Mouse (Mus musculus) CD8-positive naive resting alpha-beta T cell, adult 57 days (primary cell): Measurements from ENCODE around the gene Svs5. TPM values are rescaled to one million over a fixed set of nuclear protein-coding genes. Genes with fewer than 3 reads are reported as not detected.

Experiments used
- total RNA-seq: library from RNA; stranded (reverse); gene quantifications from one replicate; pipeline ENCODE4 v1.2.4, GENCODE M21; 2023

The Svs5 gene
- not detected for total RNA-seq

GRCm38 (mm10) chr2:164332440-164332839 is at the start of gene Svs5:
Svs5 (plus strand) TSS chr2:164332740.

GRCm38 (mm10) chr2:164288968-164289367 is 43.6 kb upstream of the Svs5 start, which contains the start of gene Svs3a:
Svs3a (plus strand) TSS chr2:164289268.

GRCm38 (mm10) chr2:164316451-164316850 is 16.1 kb upstream of the Svs5 start, which contains the start of gene Svs6:
Svs6 (plus strand) TSS chr2:164316751.

Other genes starting within 250 kb of the Svs5 start
- gene Kcns1, start 161.6 kb upstream of the Svs5 start, total RNA-seq, result not detected
- gene Wfdc5, start 150.0 kb upstream of the Svs5 start, total RNA-seq, result not detected
- not detected for gene Wfdc12, start 142.1 kb upstream of the Svs5 start, total RNA-seq
- gene Wfdc15a, start 132.6 kb upstream of the Svs5 start, total RNA-seq, result not detected
- gene Wfdc15b, start 111.1 kb upstream of the Svs5 start, total RNA-seq, result not detected
- gene Svs2, start 94.3 kb upstream of the Svs5 start, total RNA-seq, result not detected
- gene Svs3b, start 76.1 kb upstream of the Svs5 start, total RNA-seq, result not detected
- gene Svs4, start 54.3 kb upstream of the Svs5 start, total RNA-seq, result not detected
- gene Svs3a, start 43.5 kb upstream of the Svs5 start, total RNA-seq, result not detected
- gene Svs6, start 16.0 kb upstream of the Svs5 start, total RNA-seq, result not detected
- gene Slpi, start 56.4 kb downstream of the Svs5 start, total RNA-seq, result 3.9 TPM
- not detected for gene Rbpjl, start 70.4 kb downstream of the Svs5 start, total RNA-seq
- not detected for gene Matn4, start 72.4 kb downstream of the Svs5 start, total RNA-seq
- gene Sdc4, start 111.1 kb downstream of the Svs5 start, total RNA-seq, result 11.7 TPM
- 44.3 TPM for gene Sys1, start 124.2 kb downstream of the Svs5 start, total RNA-seq
- gene Gm20458, start 128.2 kb downstream of the Svs5 start, total RNA-seq, result 6.3 TPM
- not detected for gene Trp53tg5, start 141.0 kb downstream of the Svs5 start, total RNA-seq
- 5.1 TPM for gene Dbndd2, start 153.4 kb downstream of the Svs5 start, total RNA-seq
- gene Pigt, start 164.8 kb downstream of the Svs5 start, total RNA-seq, result 56.1 TPM
- not detected for gene Wfdc2, start 229.7 kb downstream of the Svs5 start, total RNA-seq
- gene Spint3, start 240.7 kb downstream of the Svs5 start, total RNA-seq, result not detected